Mouse (Mus musculus): ENCODE measurements around the gene Btnl2.

Gene Btnl2

GRCm38 (mm10) chr17:34347606-34348308 is 6.9 kb upstream of the Btnl2 start:
- DNase-seq (ENCODE audit: low spot score) = peak; percentile 49

GRCm38 (mm10) chr17:34349429-34349828 is 5.2 kb upstream of the Btnl2 start:
- DNase-seq (ENCODE audit: low spot score) = peak; percentile 48

- DNase-seq (ENCODE audit: low spot score) = no peak
Observed at GRCm38 (mm10) chr17:34354940-34355339, 318 bp downstream of the Btnl2 start.

- DNase-seq (ENCODE audit: low spot score) = no peak
Observed at GRCm38 (mm10) chr17:34362954-34363546, 8.4 kb downstream of the Btnl2 start.

GRCm38 (mm10) chr17:34363676-34364310 is 9.2 kb downstream of the Btnl2 start:
- no peak for DNase-seq (ENCODE audit: low spot score)

GRCm38 (mm10) chr17:34365031-34365430 is 10.4 kb downstream of the Btnl2 start:
- no peak for DNase-seq (ENCODE audit: low spot score)

- no peak for DNase-seq (ENCODE audit: low spot score)
Observed at GRCm38 (mm10) chr17:34370563-34370962, 15.9 kb downstream of the Btnl2 start.

GRCm38 (mm10) chr17:34373055-34373709 is 18.6 kb downstream of the Btnl2 start:
- DNase-seq (ENCODE audit: low spot score) = no peak

GRCm38 (mm10) chr17:34376847-34377246 is 22.2 kb downstream of the Btnl2 start, which contains the start of gene Btnl1:
Btnl1 (plus strand) TSS chr17:34377132.
- no peak for DNase-seq (ENCODE audit: low spot score)

GRCm38 (mm10) chr17:34377450-34378209 is 23.0 kb downstream of the Btnl2 start:
- no peak for DNase-seq (ENCODE audit: low spot score)

- no peak for DNase-seq (ENCODE audit: low spot score)
Observed at GRCm38 (mm10) chr17:34378716-34379115, 24.1 kb downstream of the Btnl2 start.

- no peak for DNase-seq (ENCODE audit: low spot score)
Observed at GRCm38 (mm10) chr17:34379451-34379850, 24.8 kb downstream of the Btnl2 start.

- DNase-seq (ENCODE audit: low spot score) = no peak
Observed at GRCm38 (mm10) chr17:34381876-34382275, 27.3 kb downstream of the Btnl2 start.

- no peak for DNase-seq (ENCODE audit: low spot score)
Observed at GRCm38 (mm10) chr17:34383212-34383611, 28.6 kb downstream of the Btnl2 start.

- DNase-seq (ENCODE audit: low spot score) = no peak
Observed at GRCm38 (mm10) chr17:34384699-34385098, 30.1 kb downstream of the Btnl2 start.

GRCm38 (mm10) chr17:34386656-34387055 is 32.0 kb downstream of the Btnl2 start:
- DNase-seq (ENCODE audit: low spot score) = no peak

- no peak for DNase-seq (ENCODE audit: low spot score)
Observed at GRCm38 (mm10) chr17:34388513-34388912, 33.9 kb downstream of the Btnl2 start.

- DNase-seq (ENCODE audit: low spot score) = no peak
Observed at GRCm38 (mm10) chr17:34391507-34391906, 36.9 kb downstream of the Btnl2 start.

- no peak for DNase-seq (ENCODE audit: low spot score)
Observed at GRCm38 (mm10) chr17:34392321-34392720, 37.7 kb downstream of the Btnl2 start.

- DNase-seq (ENCODE audit: low spot score) = no peak
Observed at GRCm38 (mm10) chr17:34397357-34397756, 42.7 kb downstream of the Btnl2 start.

- DNase-seq (ENCODE audit: low spot score) = peak; percentile 86
Observed at GRCm38 (mm10) chr17:34398058-34398710, 43.6 kb downstream of the Btnl2 start.

All from left cerebral cortex, adult 11 months (tissue).